Mouse (Mus musculus) stomach, embryonic 15.5 days (tissue): ENCODE results near the gene Arcn1. TPM values are rescaled to one million over a fixed set of nuclear protein-coding genes. Genes with fewer than 3 reads are reported as not detected.

Experiments used
- ATAC-seq: fragments of 200-750 bp; cut with Nextera tagmentation; 2 replicates; pipeline ENCODE4 v1.8.0; 2017; ENCODE audit warnings: low read depth, moderate number of reproducible peaks, moderate TSS enrichment; ENCODE audit not compliant: insufficient read depth, low FRiP score
- H3K27ac ChIP-seq: fragments of 300-500 bp; sonication (generic); 2 replicates; pipeline ENCODE4 v1.5.1; 2015; ENCODE audit warnings: mild to moderate bottlenecking, inconsistent platforms
- H3K27me3 ChIP-seq: fragments of 300-500 bp; sonication (generic); replicated peaks from 2 replicates; pipeline ENCODE4 v1.6.1; 2015; ENCODE audit warnings: inconsistent platforms
- H3K36me3 ChIP-seq: fragments of 300-500 bp; sonication (generic); 2 replicates; pipeline ENCODE4 v1.6.1; 2015; ENCODE audit warnings: inconsistent platforms
- H3K4me1 ChIP-seq: fragments of 300-500 bp; sonication (generic); 2 replicates; pipeline ENCODE4 v1.6.1; 2015; ENCODE audit warnings: inconsistent platforms
- H3K4me2 ChIP-seq: fragments of 300-500 bp; sonication (generic); 2 replicates; pipeline ENCODE4 v1.6.1; 2015; ENCODE audit warnings: mild to moderate bottlenecking, inconsistent platforms
- H3K4me3 ChIP-seq: fragments of 300-500 bp; sonication (generic); replicated peaks from 2 replicates; pipeline ENCODE4 v1.5.1; 2015; ENCODE audit warnings: inconsistent platforms
- H3K9ac ChIP-seq: fragments of 300-500 bp; sonication (generic); 2 replicates; pipeline ENCODE4 v1.6.1; 2015; ENCODE audit warnings: inconsistent platforms
- H3K9me3 ChIP-seq: fragments of 300-500 bp; sonication (generic); 2 replicates; pipeline ENCODE4 v1.6.1; 2016; ENCODE audit warnings: inconsistent platforms
- WGBS: fragments of 180-500 bp; shearing (Covaris S2); methylation state at CpG from one replicate; pipeline ENCODE4 v1.1.7; 2015; 5-methylcytosine and 5-hydroxymethylcytosine counted together
- polyA plus RNA-seq: library from polyadenylated mRNA; unstranded; fragments of >200 nt; fragmentation: Nextera tagmentation; extraction: Ambion mirVana; gene quantifications from 2 replicates; pipeline ENCODE4 v1.2.1, GENCODE M21; 2015

Arcn1 gene
- polyA plus RNA-seq, 1 experiment from 2014 or later = 189 TPM

DNA sequence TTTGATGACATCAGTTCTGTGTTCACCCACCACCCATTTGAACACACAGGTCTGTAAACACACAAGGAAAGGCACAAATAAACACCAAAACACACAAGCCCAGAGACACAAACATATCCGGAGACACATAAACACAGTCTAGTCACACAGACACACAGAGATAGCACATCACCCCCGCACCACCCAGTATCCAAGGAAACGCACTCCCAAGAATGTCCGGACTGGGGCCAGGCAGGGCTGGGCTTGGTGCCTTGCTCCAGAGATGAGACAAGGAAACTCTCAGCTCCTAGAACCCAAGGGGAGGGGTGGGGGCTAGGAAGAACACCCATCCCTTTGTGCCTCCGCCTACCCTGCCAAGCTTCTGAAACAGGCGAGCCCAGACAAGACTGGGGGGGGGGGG, 43.4 kb downstream of the Arcn1 start:
- no peak for ATAC-seq
- Histone ChIP-seq H3K27me3 (no peaks in the 10 kb centered on the region), H3K27ac (peak overlapping the region; percentile 63)

DNA sequence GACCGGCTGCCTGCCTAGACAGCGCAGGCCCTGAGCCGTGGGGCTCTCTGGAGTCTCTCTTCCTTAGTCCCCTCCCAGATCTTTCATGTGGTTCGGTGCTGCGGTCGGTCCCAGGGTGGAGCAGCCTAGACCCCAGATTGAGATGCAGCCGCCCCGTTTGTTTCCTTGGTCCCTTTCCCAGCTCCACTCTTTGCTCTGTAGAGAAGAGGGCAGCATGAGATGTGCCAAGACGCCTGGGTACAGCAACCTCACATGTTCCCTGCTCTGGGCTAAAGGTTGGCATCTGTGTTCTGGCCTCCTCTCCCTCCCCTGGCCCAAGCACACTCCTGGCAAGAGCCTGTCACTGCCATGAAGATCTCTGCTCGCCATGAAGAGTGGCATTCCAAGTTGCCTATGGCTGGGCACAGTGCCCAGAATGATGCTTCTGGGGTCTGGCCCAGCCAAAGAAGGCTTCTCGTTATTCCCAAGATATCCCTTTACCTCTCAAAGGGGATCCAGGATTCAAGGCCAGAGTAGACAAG, 44.1 kb downstream of the Arcn1 start:
- Histone ChIP-seq H3K4me3 (no peak overlapping the region), H3K27me3 (no peaks in the 10 kb centered on the region), H3K9me3 (no peaks in the 10 kb centered on the region), H3K4me2 (no peak overlapping the region), H3K27ac (peak overlapping the region; percentile 63), H3K36me3 (no peaks in the 10 kb centered on the region), H3K4me1 (peaks cover 47% of the 10 kb centered on the region), H3K9ac (no peak overlapping the region)
- ATAC-seq = no peak
- WGBS = 66% methylated on average over 11 of the region's 11 CpGs

More for the DNA sequence above, 43.4 kb downstream of the Arcn1 start:
- no peak overlapping the region for H3K4me3 ChIP-seq
- H3K4me1 ChIP-seq = peaks cover 47% of the 10 kb centered on the region
- H3K9ac ChIP-seq = no peak overlapping the region
- H3K9me3 ChIP-seq = no peaks in the 10 kb centered on the region
- H3K36me3 ChIP-seq = no peaks in the 10 kb centered on the region
- WGBS = 47% methylated on average over 6 of the region's 6 CpGs
- no peak overlapping the region for H3K4me2 ChIP-seq

- no peak overlapping the region for H3K4me3 ChIP-seq
- H3K4me1 ChIP-seq = peaks cover 47% of the 10 kb centered on the region
- no peak overlapping the region for H3K9ac ChIP-seq
- no peaks in the 10 kb centered on the region for H3K9me3 ChIP-seq
- H3K27me3 ChIP-seq = no peaks in the 10 kb centered on the region
- no peaks in the 10 kb centered on the region for H3K36me3 ChIP-seq
- H3K27ac ChIP-seq = peak overlapping the region; percentile 63; the same call in 1 of the 2 replicates
- 42% methylated on average over 7 of the region's 7 CpGs for WGBS
- no peak for ATAC-seq
- H3K4me2 ChIP-seq = no peak overlapping the region
Observed at GRCm38 (mm10) chr9:44723008-44723407, 44.6 kb downstream of the Arcn1 start.

GRCm38 (mm10) chr9:44722575-44722974, 45.1 kb downstream of the Arcn1 start:
- no peaks in the 10 kb centered on the region for H3K27me3 ChIP-seq
- no peaks in the 10 kb centered on the region for H3K36me3 ChIP-seq
- H3K4me3 ChIP-seq = no peak overlapping the region
- 68% methylated on average over 7 of the region's 7 CpGs for WGBS
- ATAC-seq = no peak
- no peak overlapping the region for H3K4me2 ChIP-seq
- peak overlapping the region; percentile 63; the same call in 1 of the 2 replicates for H3K27ac ChIP-seq
- no peak overlapping the region for H3K9ac ChIP-seq
- H3K4me1 ChIP-seq = peaks cover 47% of the 10 kb centered on the region
- no peaks in the 10 kb centered on the region for H3K9me3 ChIP-seq

- Histone ChIP-seq H3K36me3 (no peaks in the 10 kb centered on the region), H3K4me3 (peak overlapping the region; percentile 49; the same call in 1 of the 2 replicates), H3K9ac (no peak overlapping the region), H3K27me3 (no peaks in the 10 kb centered on the region), H3K27ac (no peak overlapping the region), H3K4me2 (peak overlapping the region; percentile 71), H3K9me3 (no peaks in the 10 kb centered on the region), H3K4me1 (peaks cover 47% of the 10 kb centered on the region)
- WGBS = 81% methylated on average over 3 of the region's 3 CpGs
- ATAC-seq = no peak
Observed at GRCm38 (mm10) chr9:44721877-44722186, 45.8 kb downstream of the Arcn1 start.

- Histone ChIP-seq H3K36me3 (0 out of 2 replicates have a peak, but pooled peaks cover 4% of the 10 kb centered on the region), H3K9me3 (no peaks in the 10 kb centered on the region), H3K4me3 (peak overlapping the region; percentile 49), H3K27ac (0 out of 2 replicates have a peak overlapping the region, but pooled peaks have one; percentile 55), H3K4me1 (peaks cover 45% of the 10 kb centered on the region), H3K27me3 (no peaks in the 10 kb centered on the region), H3K9ac (peak overlapping the region; percentile 52; the same call in 1 of the 2 replicates), H3K4me2 (peak overlapping the region; percentile 71)
- WGBS = 1% methylated on average over 40 of the region's 40 CpGs
- peak; percentile 73 for ATAC-seq
Observed at GRCm38 (mm10) chr9:44721154-44721876, 46.3 kb downstream of the Arcn1 start.

- WGBS = 14% methylated on average over 9 of the region's 9 CpGs
- Histone ChIP-seq H3K4me3 (peak overlapping the region; percentile 49), H3K27me3 (no peaks in the 10 kb centered on the region), H3K36me3 (peaks cover 10% of the 10 kb centered on the region; the same call in 1 of the 2 replicates), H3K9ac (peak overlapping the region; percentile 52; the same call in 1 of the 2 replicates), H3K9me3 (no peaks in the 10 kb centered on the region), H3K4me2 (peak overlapping the region; percentile 71), H3K27ac (0 out of 2 replicates have a peak overlapping the region, but pooled peaks have one; percentile 55), H3K4me1 (peaks cover 45% of the 10 kb centered on the region)
- ATAC-seq = peak; percentile 20
Observed at GRCm38 (mm10) chr9:44720358-44721153, 47.1 kb downstream of the Arcn1 start.

DNA sequence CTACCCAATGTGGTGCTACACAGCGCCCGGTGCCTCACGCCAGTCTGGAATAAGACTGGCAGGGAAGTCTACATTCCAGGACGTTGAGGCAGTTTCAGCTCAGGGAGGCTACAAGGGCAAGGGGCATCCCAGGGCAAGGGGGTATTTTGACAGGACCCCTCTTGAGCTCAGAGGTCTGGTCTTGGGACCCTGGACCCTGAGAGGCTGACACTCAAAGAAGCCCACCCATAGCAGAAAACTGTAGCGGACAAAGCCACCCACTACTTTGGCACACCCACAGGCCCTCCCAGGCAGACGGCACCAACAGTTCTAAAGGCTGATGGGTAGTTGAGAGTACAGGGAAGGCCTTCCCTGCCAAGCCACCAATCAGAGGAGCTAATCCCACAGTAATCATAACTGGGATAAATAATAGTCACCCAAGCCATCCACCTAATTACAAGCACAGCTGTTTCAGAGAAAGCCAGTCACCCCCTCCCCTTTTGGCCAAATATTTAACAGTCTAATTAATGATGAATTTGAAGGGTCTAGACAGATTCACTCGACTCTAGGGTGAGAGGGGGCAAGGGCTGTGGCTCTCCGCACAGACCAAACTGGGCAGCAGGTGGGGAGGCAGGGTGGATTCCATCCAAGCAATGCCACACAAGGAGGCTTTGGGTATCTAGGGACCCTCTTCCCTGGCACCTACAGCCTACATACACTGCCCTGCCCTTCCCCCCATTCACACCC, 47.9 kb downstream of the Arcn1 start:
- peaks cover 41% of the 10 kb centered on the region for H3K4me1 ChIP-seq
- no peaks in the 10 kb centered on the region for H3K27me3 ChIP-seq
- H3K9me3 ChIP-seq = no peaks in the 10 kb centered on the region
- no peak overlapping the region for H3K27ac ChIP-seq
- peaks cover 15% of the 10 kb centered on the region; the same call in 1 of the 2 replicates for H3K36me3 ChIP-seq
- H3K4me3 ChIP-seq = peak overlapping the region; percentile 49; the same call in 1 of the 2 replicates
- no peak for ATAC-seq
- WGBS = 64% methylated on average over 8 of the region's 8 CpGs
- H3K9ac ChIP-seq = no peak overlapping the region
- H3K4me2 ChIP-seq = peak overlapping the region; percentile 71

GRCm38 (mm10) chr9:44718937-44719631, 48.6 kb downstream of the Arcn1 start:
- Histone ChIP-seq H3K9me3 (no peaks in the 10 kb centered on the region), H3K4me1 (peaks cover 34% of the 10 kb centered on the region), H3K27me3 (no peaks in the 10 kb centered on the region), H3K9ac (no peak overlapping the region), H3K4me2 (no peak overlapping the region), H3K27ac (no peak overlapping the region), H3K4me3 (no peak overlapping the region), H3K36me3 (peaks cover 15% of the 10 kb centered on the region; the same call in 1 of the 2 replicates)
- no peak for ATAC-seq
- WGBS = 84% methylated on average over 12 of the region's 12 CpGs

GRCm38 (mm10) chr9:44717822-44718242, 49.8 kb downstream of the Arcn1 start:
- WGBS = 72% methylated on average over 10 of the region's 10 CpGs
- Histone ChIP-seq H3K9ac (no peak overlapping the region), H3K4me3 (no peak overlapping the region), H3K9me3 (no peaks in the 10 kb centered on the region), H3K27me3 (no peaks in the 10 kb centered on the region), H3K36me3 (peaks cover 15% of the 10 kb centered on the region; the same call in 1 of the 2 replicates), H3K4me1 (peaks cover 28% of the 10 kb centered on the region), H3K27ac (no peak overlapping the region), H3K4me2 (no peak overlapping the region)
- ATAC-seq = no peak
